Mouse (Mus musculus) bone marrow macrophage, adult 2 months (primary cell): Measurements from ENCODE around the gene Fam187b.
"Not testable (repeated sequence)": the region's sequence is repeated elsewhere in the genome, so short reads cannot be mapped to it uniquely, and the experiment has no call there.

Source experiments
- CTCF ChIP-seq: IDR thresholded peaks from 2 replicates; pipeline ENCODE4 v1.5.1; 2012; ENCODE audit warnings: low read depth, mild to moderate bottlenecking, low read length, moderate library complexity
- POLR2A ChIP-seq: IDR thresholded peaks from 2 replicates; pipeline ENCODE4 v1.6.1; 2012; ENCODE audit warnings: mild to moderate bottlenecking, low read depth, low read length, borderline replicate concordance

GRCm38 (mm10) chr7:30944706-30945105 is 28.9 kb upstream of the Fam187b start:
- TF ChIP-seq CTCF, POLR2A: not testable (repeated sequence)
